8 mouse cellular contexts compared by ENCODE assay signal in genomic region chr8:3500235-3501090, GRCm38 (mm10). TPM values are rescaled to one million over a fixed set of nuclear protein-coding genes. Genes with fewer than 3 reads are reported as not detected.
DNase-seq lines count a peak whose midpoint lies in the region; ATAC-seq and TF ChIP-seq lines count a peak whose summit lies in the region.

Gene Mcoln1, plus strand, starts transcription at chr8:3500457.

- peak; percentile 37 for TF ChIP-seq CTCF in midbrain, postnatal 0 days (IDR thresholded peaks at IDR 0.05)

- H3K9ac ChIP-seq in embryonic facial prominence, embryonic 14.5 days (ENCODE audit: low read depth, low read length) = peak within 1 kb of the TSS; percentile 82
- peak within 1 kb of the TSS; percentile 85 for H3K9ac ChIP-seq in limb, embryonic 14.5 days (ENCODE audit: low read depth, low read length, severe bottlenecking)
- peak within 1 kb of the TSS; percentile 78 for H3K9ac ChIP-seq in midbrain, postnatal 0 days (replicated peaks; ENCODE audit: low read length, poor library complexity, severe bottlenecking)

- no peak for TF ChIP-seq POLR2A in limb, embryonic 14.5 days (IDR thresholded peaks at IDR 0.05; ENCODE audit: borderline replicate concordance, extremely low read depth, insufficient read depth, insufficient read length)

- ATAC-seq in embryonic facial prominence, embryonic 14.5 days (ENCODE audit: low read depth) = peak; percentile 89
- peak; percentile 92 for ATAC-seq in limb, embryonic 14.5 days (ENCODE audit: low FRiP score, low read depth)
- peak; percentile 91 for ATAC-seq in midbrain, postnatal 0 days (ENCODE audit: low FRiP score)

- H3K4me3 ChIP-seq in embryonic facial prominence, embryonic 14.5 days (ENCODE audit: low read depth, low read length) = peak within 1 kb of the TSS; percentile 76
- H3K4me3 ChIP-seq in limb, embryonic 14.5 days (replicated peaks; ENCODE audit: low read length) = peak within 1 kb of the TSS; percentile 84
- H3K4me3 ChIP-seq in midbrain, postnatal 0 days (ENCODE audit: low read depth, low read length) = peak within 1 kb of the TSS; percentile 83

- peaks cover 7% of the 10 kb centered on the region; the same call in 1 of the 2 replicates for H3K9me3 ChIP-seq in embryonic facial prominence, embryonic 14.5 days (ENCODE audit: control insufficient read depth, low read length)
- H3K9me3 ChIP-seq in limb, embryonic 14.5 days (ENCODE audit: control insufficient read depth, low read length) = peaks cover 3% of the 10 kb centered on the region; the same call in 1 of the 2 replicates
- no peaks in the 10 kb centered on the region for H3K9me3 ChIP-seq in midbrain, postnatal 0 days (ENCODE audit: low read length)

- H3K4me2 ChIP-seq in embryonic facial prominence, embryonic 14.5 days (ENCODE audit: low read depth, low read length) = peak within 1 kb of the TSS; percentile 78
- H3K4me2 ChIP-seq in limb, embryonic 14.5 days (replicated peaks; ENCODE audit: low read depth, low read length, severe bottlenecking) = peak within 1 kb of the TSS; percentile 76
- peak within 1 kb of the TSS; percentile 80 for H3K4me2 ChIP-seq in midbrain, postnatal 0 days (ENCODE audit: low read depth, low read length, poor library complexity, severe bottlenecking)

- peaks cover 26% of the 10 kb centered on the region for H3K36me3 ChIP-seq in embryonic facial prominence, embryonic 14.5 days (ENCODE audit: control insufficient read depth, insufficient read depth, low read length)
- peaks cover 24% of the 10 kb centered on the region for H3K36me3 ChIP-seq in limb, embryonic 14.5 days (ENCODE audit: control insufficient read depth, insufficient read depth, low read length)
- H3K36me3 ChIP-seq in midbrain, postnatal 0 days (ENCODE audit: insufficient read depth, low read length) = peaks cover 18% of the 10 kb centered on the region

- peaks cover 13% of the 10 kb centered on the region for H3K4me1 ChIP-seq in embryonic facial prominence, embryonic 14.5 days (ENCODE audit: control insufficient read depth, insufficient read depth, low read length)
- H3K4me1 ChIP-seq in limb, embryonic 14.5 days (ENCODE audit: control insufficient read depth, insufficient read depth, low read length) = peaks cover 9% of the 10 kb centered on the region
- peaks cover 9% of the 10 kb centered on the region; the same call in 1 of the 2 replicates for H3K4me1 ChIP-seq in midbrain, postnatal 0 days (ENCODE audit: insufficient read depth, low read length)

- H3K27ac ChIP-seq in embryonic facial prominence, embryonic 14.5 days (replicated peaks; ENCODE audit: low read depth, low read length) = peak within 1 kb of the TSS; percentile 94
- peak within 1 kb of the TSS; percentile 92 for H3K27ac ChIP-seq in limb, embryonic 14.5 days (replicated peaks; ENCODE audit: low read depth, low read length)
- H3K27ac ChIP-seq in midbrain, postnatal 0 days (ENCODE audit: low read depth, low read length) = peak within 1 kb of the TSS; percentile 77

- H3K27me3 ChIP-seq in embryonic facial prominence, embryonic 14.5 days (replicated peaks; ENCODE audit: control insufficient read depth, insufficient read depth, low read length) = no peaks in the 10 kb centered on the region
- no peaks in the 10 kb centered on the region for H3K27me3 ChIP-seq in limb, embryonic 14.5 days (ENCODE audit: control insufficient read depth, insufficient read depth, low read length)
- H3K27me3 ChIP-seq in midbrain, postnatal 0 days (ENCODE audit: insufficient read depth, low read length) = no peaks in the 10 kb centered on the region

- WGBS in embryonic facial prominence, embryonic 14.5 days = under 1% methylated on average over 45 of the region's 70 CpGs
- under 1% methylated on average over 41 of the region's 70 CpGs for WGBS in limb, embryonic 14.5 days
- under 1% methylated on average over 70 of the region's 70 CpGs for WGBS in midbrain, postnatal 0 days

- peak; percentile 98 for DNase-seq in 3T3-L1 (ENCODE audit: low read depth, low spot score)
- DNase-seq in adrenal gland, postnatal 4 days (ENCODE audit: low spot score in 2 of 2) = peak; percentile 93 to 97
- DNase-seq in embryonic facial prominence, embryonic 14.5 days (ENCODE audit: low spot score) = peak; percentile 99
- peak; percentile 98 for DNase-seq in heart, adult 8-10 months (ENCODE audit: low spot score)
- DNase-seq in kidney, adult 9 months = peak; percentile 99
- peak; percentile 98 for DNase-seq in limb, embryonic 14.5 days (ENCODE audit: low spot score)
- peak; percentile 99 for DNase-seq in midbrain, postnatal 0 days (ENCODE audit: low spot score)
- peak; percentile 97 for DNase-seq in spleen, postnatal 14 days (ENCODE audit: low spot score in 2 of 2)

RNA-seq across cellular contexts. Expression of gene Mcoln1, which starts in this region (rescaled TPM):
- 10 to 100 TPM; 50.5 to 53.2 TPM for total RNA-seq in adrenal gland, postnatal 4 days (2021)
- polyA plus RNA-seq in embryonic facial prominence, embryonic 14.5 days (2014; fragmentation: Nextera tagmentation; extraction: Ambion mirVana) = 36.5 and 40.1 TPM in 2 replicates
- 10 to 100 TPM; 20.6 to 24.2 (median 23.3) TPM for total RNA-seq in heart, adult 8-10 months (2022)
- polyA plus RNA-seq in limb, embryonic 14.5 days (2012; rRNA removed) = 148 and 202 TPM in 2 replicates
- polyA plus RNA-seq in limb, embryonic 14.5 days (2014; fragmentation: Nextera tagmentation; extraction: Ambion mirVana) = 36.6 and 42.3 TPM in 2 replicates
- total RNA-seq in midbrain, postnatal 0 days (2014; rRNA removed) = 93.8 and 116 TPM in 2 replicates
- polyA plus RNA-seq in midbrain, postnatal 0 days (2015; fragmentation: Nextera tagmentation; extraction: Ambion mirVana) = 108 and 117 TPM in 2 replicates

Comparison
In these comparisons a context has a peak if more than half of its experiments do, and no peak if none do; other contexts are left out.
1. Peak in every context shown above with its lines: DNase-seq, ATAC-seq, H3K4me3 ChIP-seq and H3K27ac ChIP-seq.